Mouse (Mus musculus): ENCODE data around the gene Krt26. TPM values are rescaled to one million over a fixed set of nuclear protein-coding genes. Genes with fewer than 3 reads are reported as not detected.

The Krt26 gene
- polyA plus RNA-seq, 1 experiment from 2014 or later: 0.06 TPM

DNA sequence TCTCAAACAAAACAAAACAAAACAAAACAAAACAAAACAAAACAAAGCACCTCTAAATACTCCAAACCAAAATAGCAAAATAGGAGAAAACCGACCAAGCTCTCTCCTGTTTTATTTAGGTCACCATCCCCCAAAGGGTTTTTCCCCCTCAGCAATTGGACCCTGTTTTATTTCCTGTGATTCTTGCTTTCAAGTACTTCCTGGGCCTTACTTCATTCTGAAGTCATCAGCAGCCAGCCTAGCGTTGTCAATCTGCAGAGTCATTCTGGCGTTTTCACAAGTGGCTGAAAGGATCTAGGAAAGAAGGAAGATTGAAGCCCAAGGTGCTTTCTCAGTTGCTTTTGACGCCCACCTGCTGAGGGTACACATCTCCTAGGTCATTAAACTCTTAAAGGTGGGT lies 54.4 kb downstream of the Krt26 start:
- no peak overlapping the region for H3K4me3 ChIP-seq (replicated peaks)
- H3K36me3 ChIP-seq: no peaks in the 10 kb centered on the region
- WGBS: 47% methylated on average over 4 of the region's 4 CpGs
- no peak overlapping the region for H3K9ac ChIP-seq
- no peaks in the 10 kb centered on the region for H3K9me3 ChIP-seq
- H3K4me2 ChIP-seq: no peak overlapping the region
- no peaks in the 10 kb centered on the region for H3K27me3 ChIP-seq (replicated peaks)
- H3K27ac ChIP-seq: no peak overlapping the region
- no peaks in the 10 kb centered on the region for H3K4me1 ChIP-seq
- no peak for ATAC-seq (ENCODE audit: insufficient read depth, low FRiP score, low read depth)

DNA sequence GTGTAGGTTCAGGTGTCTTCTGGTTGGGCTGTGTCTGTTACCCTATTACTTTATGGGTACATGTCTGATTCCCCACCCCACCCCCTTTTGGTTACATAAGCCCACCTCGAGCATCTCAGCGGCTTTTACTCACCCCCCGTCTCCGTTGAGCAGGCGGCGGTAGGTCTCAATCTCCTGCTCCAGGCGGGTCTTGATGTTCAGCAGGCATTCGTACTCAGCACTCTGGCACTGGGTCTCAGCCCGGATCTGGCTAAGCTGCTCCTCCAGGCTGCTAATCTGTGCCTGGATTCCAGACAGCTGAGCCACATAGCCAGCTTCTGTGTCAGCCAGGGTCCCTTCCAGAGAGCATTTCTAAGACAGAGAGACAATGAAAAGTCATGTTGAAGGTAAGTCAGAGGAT lies 56.6 kb downstream of the Krt26 start:
- no peaks in the 10 kb centered on the region for H3K27me3 ChIP-seq (replicated peaks)
- H3K36me3 ChIP-seq: no peaks in the 10 kb centered on the region
- H3K4me2 ChIP-seq: no peak overlapping the region
- no peaks in the 10 kb centered on the region for H3K9me3 ChIP-seq
- H3K9ac ChIP-seq: no peak overlapping the region
- no peak overlapping the region for H3K27ac ChIP-seq
- H3K4me3 ChIP-seq (replicated peaks): no peak overlapping the region
- ATAC-seq (ENCODE audit: insufficient read depth, low FRiP score, low read depth): no peak
- H3K4me1 ChIP-seq: no peaks in the 10 kb centered on the region
- WGBS: 73% methylated on average over 9 of the region's 9 CpGs

DNA sequence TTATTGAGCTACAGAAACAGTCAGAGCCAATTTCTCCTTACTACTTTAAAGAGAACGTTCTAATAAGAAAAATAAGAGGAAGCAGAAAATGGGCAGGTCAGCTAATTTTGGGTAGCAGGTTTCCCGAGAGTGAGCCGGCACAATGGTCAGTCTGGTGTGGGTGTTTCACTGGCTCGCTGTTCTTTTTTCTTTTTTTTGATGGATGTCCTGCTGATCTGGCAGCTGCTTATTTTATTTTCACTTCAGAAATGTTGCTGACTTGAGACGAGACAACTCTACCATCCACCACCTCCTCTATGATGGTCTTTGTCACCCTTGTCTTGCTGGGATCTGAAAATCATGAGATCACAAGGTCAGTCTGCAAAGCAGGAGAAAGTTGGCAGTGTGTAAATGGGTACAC lies 57.8 kb downstream of the Krt26 start:
- no peak overlapping the region for H3K4me2 ChIP-seq
- no peak overlapping the region for H3K27ac ChIP-seq
- H3K9ac ChIP-seq: no peak overlapping the region
- ATAC-seq (ENCODE audit: insufficient read depth, low FRiP score, low read depth): no peak
- no peaks in the 10 kb centered on the region for H3K27me3 ChIP-seq (replicated peaks)
- 66% methylated on average over 5 of the region's 5 CpGs for WGBS
- no peak overlapping the region for H3K4me3 ChIP-seq (replicated peaks)
- no peaks in the 10 kb centered on the region for H3K36me3 ChIP-seq
- no peaks in the 10 kb centered on the region for H3K9me3 ChIP-seq
- no peaks in the 10 kb centered on the region for H3K4me1 ChIP-seq

Other genes starting within 250 kb of the Krt26 start
- gene Tns4, start 248.7 kb downstream of the Krt26 start, polyA plus RNA-seq (2015; fragmentation: Nextera tagmentation; extraction: Ambion mirVana): 1.4 and 1.5 TPM in 2 replicates
- gene Ccr7, start 182.9 kb downstream of the Krt26 start, polyA plus RNA-seq (2015; fragmentation: Nextera tagmentation; extraction: Ambion mirVana): 0.21 and 0.27 TPM in 2 replicates
- 202 and 210 TPM in 2 replicates for gene Smarce1, start 106.9 kb downstream of the Krt26 start, polyA plus RNA-seq (2015; fragmentation: Nextera tagmentation; extraction: Ambion mirVana)
- gene Krt222, start 93.9 kb downstream of the Krt26 start, polyA plus RNA-seq (2015; fragmentation: Nextera tagmentation; extraction: Ambion mirVana): 0.17 and 0.31 TPM in 2 replicates
- gene Krt24, start 52.7 kb downstream of the Krt26 start, polyA plus RNA-seq (2015; fragmentation: Nextera tagmentation; extraction: Ambion mirVana): not detected in 2 replicates
- gene Krt25, start 15.0 kb downstream of the Krt26 start, polyA plus RNA-seq (2015; fragmentation: Nextera tagmentation; extraction: Ambion mirVana): 0.06 TPM in 1 of 2 replicates, not detected in the other
- not detected in 2 replicates for gene Krt27, start 13.1 kb upstream of the Krt26 start, polyA plus RNA-seq (2015; fragmentation: Nextera tagmentation; extraction: Ambion mirVana)
- 0.08 TPM in 2 replicates for gene Krt28, start 36.9 kb upstream of the Krt26 start, polyA plus RNA-seq (2015; fragmentation: Nextera tagmentation; extraction: Ambion mirVana)
- gene Krt10, start 51.4 kb upstream of the Krt26 start, polyA plus RNA-seq (2015; fragmentation: Nextera tagmentation; extraction: Ambion mirVana): 22.2 and 24.5 TPM in 2 replicates
- 0.09 TPM in 1 of 2 replicates, not detected in the other for gene Krt12, start 84.3 kb upstream of the Krt26 start, polyA plus RNA-seq (2015; fragmentation: Nextera tagmentation; extraction: Ambion mirVana)
- gene Krt20, start 100.2 kb upstream of the Krt26 start, polyA plus RNA-seq (2015; fragmentation: Nextera tagmentation; extraction: Ambion mirVana): 17.1 and 19.7 TPM in 2 replicates
- gene Krt23, start 155.2 kb upstream of the Krt26 start, polyA plus RNA-seq (2015; fragmentation: Nextera tagmentation; extraction: Ambion mirVana): 33.1 and 41.9 TPM in 2 replicates
- not detected in 2 replicates for gene Krt39, start 183.4 kb upstream of the Krt26 start, polyA plus RNA-seq (2015; fragmentation: Nextera tagmentation; extraction: Ambion mirVana)
- gene Krt40, start 205.2 kb upstream of the Krt26 start, polyA plus RNA-seq (2015; fragmentation: Nextera tagmentation; extraction: Ambion mirVana): not detected in 2 replicates
- not detected in 2 replicates for gene Krtap3-3, start 212.9 kb upstream of the Krt26 start, polyA plus RNA-seq (2015; fragmentation: Nextera tagmentation; extraction: Ambion mirVana)
- gene Krtap3-2, start 218.9 kb upstream of the Krt26 start, polyA plus RNA-seq (2015; fragmentation: Nextera tagmentation; extraction: Ambion mirVana): not detected in 2 replicates
- not detected in 2 replicates for gene Gm11939, start 221.5 kb upstream of the Krt26 start, polyA plus RNA-seq (2015; fragmentation: Nextera tagmentation; extraction: Ambion mirVana)
- gene Krtap3-1, start 228.7 kb upstream of the Krt26 start, polyA plus RNA-seq (2015; fragmentation: Nextera tagmentation; extraction: Ambion mirVana): not detected in 2 replicates
- gene Krtap1-5, start 243.1 kb upstream of the Krt26 start, polyA plus RNA-seq (2015; fragmentation: Nextera tagmentation; extraction: Ambion mirVana): not detected in 2 replicates
- gene Krtap1-4, start 245.7 kb upstream of the Krt26 start, polyA plus RNA-seq (2015; fragmentation: Nextera tagmentation; extraction: Ambion mirVana): not detected in 2 replicates